Mouse (Mus musculus) cerebellum, postnatal 25 days (tissue): ENCODE results near the gene Tbx6.

Source experiments
- DNase-seq, 2 experiments: peaks; one replicate each; pipeline ENCODE4 v3.0.0; 2021; ENCODE audit warnings: mixed read lengths in 2 of 2

Tbx6 gene

DNA sequence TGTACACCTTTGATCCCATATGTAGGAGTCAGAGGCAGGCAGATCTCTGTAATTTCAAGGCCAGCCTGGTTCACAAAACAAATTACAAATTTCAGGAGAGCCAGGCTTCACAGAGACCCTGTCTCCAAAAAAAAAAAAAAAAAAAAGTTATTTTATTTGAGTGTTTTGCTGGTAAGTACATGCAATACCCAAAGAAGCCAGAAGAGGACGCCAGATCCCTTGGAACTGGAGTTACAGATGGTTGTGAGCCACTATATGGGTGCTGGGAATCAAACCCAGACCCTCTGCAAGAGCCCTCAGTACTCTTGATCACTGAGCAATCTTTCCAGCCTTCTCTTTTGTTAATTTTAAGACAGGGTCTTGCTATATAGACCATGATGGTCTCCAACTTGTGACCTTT lies 37.5 kb downstream of the Tbx6 start:
- DNase-seq: no peak

DNA sequence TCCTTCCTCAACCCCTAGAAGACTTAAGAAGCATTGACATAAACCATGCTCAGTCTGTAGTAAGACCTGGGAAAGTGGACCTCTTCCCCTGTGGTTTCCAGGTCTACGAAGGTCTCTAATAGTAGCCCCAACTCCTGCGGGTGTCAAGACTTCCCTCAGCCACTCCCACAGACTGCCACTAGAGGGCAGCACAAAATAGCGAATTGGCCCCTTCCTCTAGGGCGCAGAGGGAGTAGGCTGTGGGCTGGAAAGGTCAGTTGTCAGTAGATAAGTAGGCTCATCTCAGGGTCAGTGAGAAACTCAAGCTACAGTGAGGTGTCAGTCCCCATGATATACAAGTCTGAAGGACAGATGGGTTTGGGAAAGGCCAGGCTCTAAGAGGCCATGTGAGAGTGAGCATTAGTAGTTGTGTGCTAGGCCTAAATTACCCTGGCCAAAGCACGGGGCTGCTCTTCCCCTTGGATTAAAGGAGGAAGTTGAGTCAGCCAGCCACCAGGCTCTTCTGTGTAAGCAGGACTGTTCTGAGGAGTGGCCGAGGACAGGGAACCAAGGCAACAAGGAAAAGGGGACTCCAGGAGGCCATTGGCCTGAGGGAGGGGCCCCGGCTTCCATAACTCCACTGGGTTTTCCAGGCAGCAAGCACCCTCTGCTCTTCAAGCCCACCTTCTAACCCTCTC lies 40.7 kb downstream of the Tbx6 start:
- peak; percentile 93 to 94 for DNase-seq

DNA sequence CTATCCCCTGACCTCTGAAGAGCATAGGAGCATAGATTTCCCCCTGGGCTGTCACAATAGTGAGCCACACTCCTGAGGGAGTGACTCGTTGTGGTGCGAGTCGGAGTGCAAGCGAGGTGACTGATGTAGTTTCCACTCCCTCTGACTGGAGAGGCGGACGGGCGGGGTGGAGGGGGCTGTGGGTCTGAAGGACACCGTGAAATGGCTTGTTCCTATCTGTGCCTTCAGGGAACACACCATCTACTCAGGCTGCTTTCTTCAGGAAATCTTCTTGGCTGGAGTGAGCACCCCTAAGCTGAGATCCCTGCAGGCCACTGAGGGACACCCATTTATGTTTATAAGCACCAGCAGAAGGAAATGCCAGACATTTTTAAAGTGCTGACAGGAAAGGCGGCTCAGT lies 41.5 kb downstream of the Tbx6 start:
- peak; percentile 69 to 74 for DNase-seq

- DNase-seq: peak; percentile 76 to 82
Measured at GRCm38 (mm10) chr7:126823202-126823711, 42.0 kb downstream of the Tbx6 start.

DNA sequence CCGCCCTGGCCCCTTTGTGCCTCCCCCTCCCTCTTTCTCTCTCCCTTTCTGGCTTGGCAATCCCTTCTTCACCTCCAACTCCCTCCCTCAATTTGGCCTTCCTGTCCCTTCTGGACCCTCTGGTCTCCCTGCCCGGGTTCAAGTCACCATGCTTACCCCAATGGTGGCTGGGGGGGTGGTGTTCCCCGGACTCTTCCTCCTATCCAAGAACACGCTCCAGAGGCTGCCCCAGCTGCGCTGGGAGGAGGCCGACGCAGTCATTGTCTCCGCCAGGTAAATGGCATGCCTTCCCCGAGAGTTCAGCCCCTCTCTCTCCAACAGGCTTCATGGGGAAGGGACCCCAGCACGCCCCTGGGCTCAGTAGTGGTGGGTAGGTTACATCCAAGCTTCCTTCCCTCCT lies 42.7 kb downstream of the Tbx6 start:
- peak; percentile 53 for DNase-seq

DNA sequence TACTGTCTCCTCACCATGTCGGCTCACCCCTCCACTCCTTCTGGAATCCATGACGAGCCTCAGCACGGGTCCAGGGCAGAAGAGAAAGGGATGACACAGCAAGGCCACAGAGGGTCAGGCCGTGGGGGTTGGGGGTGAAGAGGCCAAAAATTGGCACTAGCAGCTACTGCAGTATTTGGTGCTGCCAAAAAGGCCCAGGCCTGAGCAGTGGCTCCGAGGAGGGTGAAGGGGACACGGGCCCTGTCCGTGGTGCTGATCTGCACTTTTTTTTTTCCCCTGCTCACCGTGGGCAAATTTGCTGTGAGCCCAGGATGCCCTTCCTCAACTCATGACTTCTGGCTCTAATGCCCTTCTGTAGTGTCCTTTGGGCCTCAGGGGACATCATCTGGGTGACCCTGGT lies 44.1 kb downstream of the Tbx6 start:
- peak in 1 of 2 experiments; percentile 40 for DNase-seq

DNA sequence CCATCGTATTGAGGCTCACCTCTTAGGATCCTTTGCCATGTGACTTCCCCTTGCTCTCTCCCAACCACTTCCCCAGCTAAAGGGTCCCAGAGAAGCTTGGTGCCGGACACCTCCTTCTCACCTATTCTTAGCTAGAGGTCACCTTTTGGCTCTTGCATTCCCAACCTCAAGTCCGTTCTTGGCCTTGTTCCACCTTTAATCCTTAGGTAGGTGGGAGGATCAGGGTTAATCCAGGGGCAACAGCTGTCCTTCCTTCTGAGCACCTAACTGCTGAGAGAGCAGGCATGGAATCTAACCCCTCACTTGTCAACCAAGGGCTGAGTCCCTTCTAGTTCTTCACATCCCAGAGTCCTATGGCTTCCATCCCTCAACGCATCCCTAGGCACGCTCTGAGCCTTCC lies 44.7 kb downstream of the Tbx6 start:
- DNase-seq: no peak

- no peak for DNase-seq
Measured at GRCm38 (mm10) chr7:126831539-126831938, 50.3 kb downstream of the Tbx6 start, which contains the start of gene 4930451I11Rik. Gene 4930451I11Rik, minus strand, starts transcription at chr7:126831639.

GRCm38 (mm10) chr7:126832036-126832598 lies 50.8 kb downstream of the Tbx6 start:
- peak; percentile 89 to 92 for DNase-seq

DNA sequence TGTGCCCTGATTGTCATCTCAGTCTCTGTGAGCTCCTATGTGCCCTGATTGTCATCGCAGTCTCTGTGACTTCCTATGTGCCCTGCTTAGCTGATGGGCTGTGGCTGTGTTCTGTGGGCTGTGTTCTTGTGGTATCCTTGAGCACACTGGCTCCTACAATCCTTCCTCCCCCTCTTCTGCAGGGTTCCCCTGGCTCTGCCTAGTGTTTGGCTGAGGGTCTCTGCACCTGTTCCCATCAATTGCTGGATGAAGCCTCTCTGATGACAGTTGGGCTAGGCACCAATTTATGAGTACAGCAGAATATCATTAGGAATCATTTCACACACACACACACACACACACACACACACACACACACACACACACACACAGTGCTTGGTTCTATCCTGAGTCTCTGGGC lies 52.0 kb downstream of the Tbx6 start:
- DNase-seq: no peak
